Mouse (Mus musculus) CH12F3 (cell line): ENCODE data around the gene Sept9.

Source experiments
- in situ Hi-C: fragments of 300-500 bp; cut with MboI; formaldehyde crosslinking; loops from 2 replicates; pipeline ENCODE4 v1.14.3; 2020; ENCODE audit warnings: low sequenced_read_pairs

Sept9 gene

DNA sequence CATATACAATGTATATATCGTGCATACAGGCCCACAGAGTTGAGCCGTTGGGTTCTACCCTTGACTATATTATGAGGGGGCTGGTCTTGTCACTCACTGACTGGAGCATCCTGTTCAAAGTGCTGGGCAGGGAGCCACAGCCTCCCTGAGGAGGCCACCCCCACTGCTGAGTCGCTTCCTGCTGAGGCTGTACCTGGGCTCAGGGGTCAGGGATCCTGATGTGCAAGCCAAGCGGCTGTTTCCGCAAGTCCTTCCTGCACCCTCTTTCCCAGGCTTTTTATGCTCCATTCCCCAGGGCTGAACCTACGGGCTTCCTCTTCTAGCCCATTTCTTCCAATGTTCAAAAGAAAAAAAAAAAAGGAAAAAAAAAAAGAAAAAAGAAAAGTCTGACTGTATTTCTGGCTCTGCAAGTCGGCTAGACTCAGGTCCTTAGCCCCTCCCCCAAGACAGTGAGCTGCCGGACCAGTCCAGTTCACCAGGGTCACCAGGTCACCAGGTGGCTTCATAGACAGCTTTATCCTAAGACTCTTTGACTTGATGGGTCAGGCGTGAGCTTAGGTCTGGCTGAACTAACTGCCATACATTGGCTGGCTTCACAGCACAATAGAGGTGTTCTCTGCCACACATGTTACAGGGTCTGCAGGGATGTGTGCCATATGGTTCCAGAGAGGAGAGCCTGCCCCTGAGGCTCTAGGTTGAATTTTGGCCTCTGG, 63.8 kb downstream of the Sept9 start:
- in situ Hi-C loops: no loop called here

DNA sequence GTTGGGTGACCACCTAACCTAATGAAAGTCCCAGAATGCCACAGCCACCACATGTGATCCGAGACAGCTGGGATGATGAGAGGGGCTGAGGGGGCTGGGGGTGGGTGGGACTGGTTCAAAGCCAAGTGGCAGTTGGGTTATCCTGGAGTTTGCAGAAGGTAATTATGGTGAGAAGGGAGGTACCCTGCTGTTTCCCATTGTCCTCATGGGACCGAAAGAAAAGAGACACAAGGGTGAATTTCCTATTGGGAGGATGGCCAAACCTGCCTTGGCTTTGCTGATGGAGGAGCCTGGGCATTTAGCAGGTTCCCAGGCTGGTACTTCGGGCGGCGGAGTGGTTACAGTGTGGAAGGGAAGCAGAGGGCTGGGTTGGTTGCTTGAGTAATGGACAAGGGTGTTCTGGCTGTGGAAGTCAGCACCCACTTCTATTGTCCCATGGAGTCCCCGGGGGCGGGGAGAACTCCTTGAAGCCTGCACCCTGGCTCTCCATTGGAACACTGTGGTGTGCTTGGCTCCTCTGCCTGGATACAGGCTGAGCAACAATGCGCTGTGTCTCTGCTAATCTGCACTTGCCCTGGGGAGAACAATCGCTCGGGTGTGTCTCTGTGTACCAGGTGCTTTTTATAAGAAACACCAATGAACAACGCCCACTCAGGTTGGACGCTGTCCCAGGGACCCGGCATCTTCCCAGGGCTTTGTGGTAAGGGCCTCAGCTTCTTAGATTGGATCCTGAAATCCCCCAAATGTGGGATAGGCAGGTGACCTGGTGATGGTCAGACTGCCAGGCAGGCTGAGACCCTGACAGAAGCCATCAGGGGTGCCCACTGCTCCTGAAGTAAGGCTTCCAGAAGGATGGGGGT, 64.9 kb downstream of the Sept9 start:
- in situ Hi-C loops: no loop called here

DNA sequence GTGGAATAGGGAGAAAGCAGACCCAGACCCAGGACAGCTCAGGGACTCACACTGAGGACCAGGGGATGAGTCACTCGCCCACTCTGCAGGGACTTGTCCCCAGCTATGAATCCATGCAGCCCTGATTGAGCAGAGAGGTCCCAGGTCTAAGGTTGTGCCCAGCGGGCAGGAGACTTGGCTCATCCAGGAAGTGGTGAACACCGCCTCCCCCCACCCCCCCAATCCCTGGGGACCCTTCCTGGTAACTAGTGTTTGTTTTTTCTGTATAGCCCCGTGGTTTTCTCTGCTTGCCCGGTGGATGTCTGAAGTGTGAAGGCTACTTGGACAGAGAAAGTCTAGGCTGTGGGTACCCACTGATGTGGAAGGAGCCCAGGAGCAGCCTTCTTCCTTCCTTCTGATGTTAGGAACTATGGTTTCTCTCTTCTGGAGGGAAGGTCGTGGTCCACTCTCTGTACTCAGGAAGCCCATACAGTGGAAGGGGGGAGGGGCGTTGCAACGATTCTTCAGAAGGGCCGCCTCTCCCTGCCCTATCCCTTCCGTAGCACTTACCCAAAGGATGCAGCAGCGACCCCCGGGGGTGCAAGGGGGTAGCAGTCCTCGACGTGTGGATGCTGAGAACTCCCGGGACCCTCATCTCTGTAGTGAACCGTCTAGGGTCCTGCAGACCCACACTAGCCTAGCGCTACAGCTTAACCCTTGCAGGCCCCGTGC, 66.0 kb downstream of the Sept9 start:
- in situ Hi-C loops: no loop called here

DNA sequence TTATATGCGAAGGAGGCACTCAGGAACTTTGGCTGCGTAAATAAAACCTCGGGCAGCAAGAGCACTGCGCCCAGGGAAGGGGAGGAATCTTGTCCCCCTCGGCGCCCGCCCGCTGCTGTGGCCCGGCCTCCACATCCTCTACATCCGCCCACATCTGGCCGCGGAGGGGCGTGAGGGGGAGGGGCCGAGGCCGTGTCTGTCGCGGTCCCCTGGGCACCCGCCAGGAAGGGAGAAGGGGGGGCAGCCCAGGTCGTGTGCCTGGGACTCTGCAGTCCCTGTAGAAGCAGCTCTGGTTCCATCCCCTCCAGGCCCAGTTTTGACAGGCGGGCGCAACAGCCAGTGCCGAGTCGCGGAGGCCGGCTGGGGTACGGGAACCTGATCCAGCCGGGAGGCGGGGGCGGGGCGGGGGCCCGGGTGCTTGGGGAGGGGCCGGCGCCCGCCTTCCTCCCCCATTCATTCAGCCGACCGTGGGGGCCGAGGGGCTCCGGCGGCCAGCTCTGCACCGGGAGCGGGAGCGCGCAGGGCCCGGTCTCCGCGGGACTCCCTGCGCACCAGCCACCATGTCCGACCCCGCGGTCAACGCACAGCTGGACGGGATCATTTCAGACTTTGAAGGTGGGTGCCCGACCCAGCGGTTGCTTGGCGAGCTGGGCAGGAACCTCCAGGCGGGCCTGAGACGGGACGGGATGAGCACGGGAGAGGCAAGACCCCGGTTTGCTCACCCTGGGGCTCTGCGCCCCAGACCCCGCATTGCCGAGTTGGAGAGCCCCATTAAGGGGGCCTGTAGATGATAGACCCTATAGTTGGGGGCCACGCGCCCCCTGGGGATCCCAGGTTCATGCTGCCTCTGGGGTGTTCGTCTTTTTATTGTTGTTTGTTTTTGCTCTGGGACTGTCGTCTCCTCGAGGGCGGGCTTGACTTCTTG, 66.8 kb downstream of the Sept9 start:
- in situ Hi-C loops: no loop called here

DNA sequence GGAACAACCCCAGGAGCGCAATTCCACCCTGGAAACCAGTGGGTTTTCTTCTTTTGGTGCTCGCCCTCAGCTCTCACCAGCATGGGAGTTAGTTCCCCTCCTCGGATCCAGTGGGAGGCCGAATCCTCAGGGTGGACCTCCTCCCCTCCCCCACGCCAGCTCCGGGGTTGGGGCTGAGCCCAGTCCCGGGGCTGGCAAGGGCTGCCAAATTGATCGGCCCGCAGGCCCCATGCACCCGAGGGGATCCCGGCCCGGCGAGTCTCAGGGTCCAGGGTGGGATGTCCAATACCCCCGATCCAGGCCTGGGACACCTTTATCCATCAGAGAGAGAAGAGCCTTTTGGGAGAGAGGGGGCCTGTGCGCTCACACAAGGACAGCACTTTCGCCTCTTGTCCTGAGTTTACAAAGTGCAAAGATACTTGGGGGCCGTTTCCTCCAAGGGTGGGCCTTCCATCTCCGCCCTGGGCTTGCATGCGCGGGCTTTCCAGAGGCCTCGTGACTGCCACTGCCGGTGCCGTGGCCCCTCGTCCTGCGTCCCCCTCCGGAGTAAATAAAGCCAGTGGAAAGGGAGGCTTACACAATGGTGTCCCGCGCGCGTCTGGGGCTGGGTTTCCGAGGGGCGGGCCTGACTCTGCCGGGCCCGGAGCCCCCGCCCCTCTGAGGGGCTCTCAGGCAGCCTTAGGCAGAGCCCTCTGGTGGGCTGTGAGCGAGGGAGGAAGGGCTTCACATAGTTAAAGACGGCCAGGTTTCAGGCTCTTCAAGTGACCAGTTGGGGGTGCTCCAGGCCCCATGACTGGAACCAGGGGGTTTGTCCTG, 67.7 kb downstream of the Sept9 start:
- in situ Hi-C loops: no loop called here

DNA sequence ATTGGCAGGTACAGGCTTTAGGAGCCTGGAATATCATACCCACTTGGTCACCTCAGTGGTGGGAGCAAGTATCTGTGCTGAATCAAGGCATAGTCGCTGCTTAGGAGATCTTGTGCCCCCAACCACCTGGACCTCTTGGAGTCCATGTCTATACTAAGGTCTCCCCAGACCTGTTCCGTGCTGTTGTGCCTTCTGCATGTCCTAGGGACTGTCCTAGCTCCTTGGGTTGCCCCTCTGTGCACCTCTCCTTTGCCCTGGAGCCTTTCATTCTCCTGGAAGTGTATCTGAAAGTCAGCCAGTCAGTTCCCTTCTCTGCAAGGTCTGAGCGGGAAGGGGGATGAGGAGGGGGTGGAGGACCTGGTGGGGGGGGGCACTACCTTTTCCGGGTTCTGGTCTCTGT, 68.4 kb downstream of the Sept9 start:
- in situ Hi-C loops: no loop called here

DNA sequence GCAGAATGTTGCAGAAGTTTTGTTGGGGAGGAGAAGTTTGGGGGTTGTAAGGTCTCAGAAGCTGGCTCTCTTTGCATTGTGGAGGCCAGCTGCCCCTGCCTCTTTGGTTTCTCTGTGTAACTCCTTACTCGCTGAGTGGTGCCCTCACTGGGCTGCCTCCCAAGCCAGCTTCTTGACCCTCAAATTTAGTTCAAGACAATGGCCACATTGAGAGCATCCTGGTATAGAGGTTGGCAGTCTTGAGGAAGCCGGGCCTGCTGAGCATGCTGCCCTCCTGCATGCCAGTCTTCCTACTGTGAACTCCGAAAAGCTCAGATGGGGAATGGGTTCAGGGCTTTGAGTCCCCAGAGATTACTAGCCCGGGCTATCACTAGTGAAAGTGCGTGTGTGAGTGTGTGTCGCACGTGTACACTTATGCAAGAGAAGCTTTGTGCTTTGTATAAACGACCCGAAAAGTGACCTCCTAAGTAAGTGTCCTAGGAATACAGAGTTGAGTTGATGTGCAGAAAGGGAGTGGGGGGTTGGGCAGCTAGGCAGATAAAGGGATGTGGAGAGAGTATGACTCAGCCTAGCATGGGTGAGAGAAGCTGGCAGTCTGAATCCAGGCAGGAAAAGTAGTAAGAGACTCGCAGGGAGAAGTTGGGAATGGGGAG, 69.0 kb downstream of the Sept9 start:
- in situ Hi-C loops: no loop called here

DNA sequence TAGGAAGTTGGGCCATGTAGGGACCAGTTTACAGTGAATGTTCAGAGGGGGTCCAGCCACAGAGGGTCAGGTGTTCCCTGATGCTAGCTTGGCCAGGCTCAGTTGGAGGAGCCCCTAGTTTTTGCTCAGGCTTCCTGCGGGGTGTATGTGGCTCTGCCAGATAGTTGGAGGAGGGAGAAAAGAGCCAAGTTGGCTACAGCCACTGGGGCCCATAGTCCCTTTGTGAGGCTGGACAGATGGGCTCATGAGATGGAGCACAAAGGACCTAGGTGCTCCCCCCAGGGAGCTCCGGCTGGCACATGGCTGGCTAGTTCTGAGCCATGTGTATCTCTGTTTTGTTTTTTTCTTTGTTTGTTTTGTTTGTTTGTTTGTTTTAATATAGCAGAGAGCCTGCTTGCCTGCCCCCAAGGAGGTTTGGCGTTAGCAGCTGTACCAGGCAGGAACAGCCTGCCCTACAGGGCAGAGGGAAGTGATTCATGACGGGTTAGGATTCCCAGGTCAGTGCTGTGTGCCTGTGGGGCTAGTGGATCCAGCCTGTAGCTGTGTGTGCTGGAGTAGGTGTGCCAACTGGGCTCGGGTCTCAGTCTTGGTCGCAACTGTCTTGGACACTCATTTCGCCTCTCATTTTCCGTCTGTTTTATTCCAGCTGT, 69.7 kb downstream of the Sept9 start:
- in situ Hi-C loops: no loop called here

DNA sequence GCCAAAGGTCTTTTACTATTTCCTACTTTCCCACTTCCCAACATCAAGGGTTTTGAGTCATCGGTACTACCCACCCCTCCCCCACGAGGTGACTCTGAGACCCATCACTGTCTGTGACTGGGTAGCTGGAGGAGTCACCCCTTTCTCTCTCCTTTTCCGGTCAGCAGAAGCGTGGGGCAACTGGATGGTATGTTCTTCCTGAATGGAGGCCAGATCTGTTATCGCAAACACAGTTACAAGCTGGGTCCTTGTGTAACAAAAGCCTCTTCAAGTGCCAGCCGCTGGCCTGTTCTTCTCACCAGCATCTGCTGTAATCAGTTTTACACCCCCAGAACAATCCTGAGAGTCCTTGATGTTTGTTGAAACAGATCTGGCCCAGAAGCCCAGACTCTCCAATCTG, 70.5 kb downstream of the Sept9 start:
- in situ Hi-C loops: no loop called here

DNA sequence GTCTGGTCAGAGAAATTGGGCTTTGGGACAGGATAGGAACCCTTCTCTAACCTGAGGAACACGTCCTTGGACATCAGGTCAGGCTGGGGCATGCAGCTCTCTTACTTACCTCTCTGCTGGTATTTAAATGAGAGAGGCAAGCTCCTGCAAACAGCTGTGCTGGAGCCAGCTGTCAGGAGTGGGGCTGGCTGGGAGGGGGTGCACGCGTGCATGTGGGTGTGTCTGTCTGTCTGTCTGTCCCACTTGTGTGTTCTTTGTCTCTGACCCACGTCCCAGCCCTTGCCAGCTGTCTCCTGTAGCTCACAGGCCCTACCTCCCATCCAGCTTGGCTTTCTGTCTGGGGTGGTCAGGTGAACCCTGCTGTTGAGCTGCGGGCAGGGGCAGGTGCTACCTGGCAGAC, 75.5 kb downstream of the Sept9 start:
- in situ Hi-C loops: no loop called here

DNA sequence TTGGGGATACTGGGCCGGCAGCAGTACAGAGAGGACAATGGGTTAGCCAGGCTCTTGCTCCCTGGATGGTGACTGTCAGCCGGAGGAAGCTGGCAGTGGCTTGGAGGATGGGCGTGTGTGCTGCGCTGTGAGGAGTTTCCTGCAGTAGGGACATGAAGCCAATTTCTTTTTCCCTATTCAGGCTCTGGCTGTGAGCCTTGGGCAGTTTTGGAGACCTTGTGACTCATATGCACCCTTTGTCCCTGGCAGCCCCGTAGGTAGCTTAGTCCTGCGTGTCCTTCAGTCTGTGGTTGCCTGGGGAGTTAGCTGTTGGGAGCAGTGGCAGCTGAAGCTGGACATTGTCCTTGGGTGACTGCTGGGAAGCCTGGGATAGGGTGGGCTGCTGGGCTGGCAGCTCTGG, 76.5 kb downstream of the Sept9 start:
- in situ Hi-C loops: no loop called here

DNA sequence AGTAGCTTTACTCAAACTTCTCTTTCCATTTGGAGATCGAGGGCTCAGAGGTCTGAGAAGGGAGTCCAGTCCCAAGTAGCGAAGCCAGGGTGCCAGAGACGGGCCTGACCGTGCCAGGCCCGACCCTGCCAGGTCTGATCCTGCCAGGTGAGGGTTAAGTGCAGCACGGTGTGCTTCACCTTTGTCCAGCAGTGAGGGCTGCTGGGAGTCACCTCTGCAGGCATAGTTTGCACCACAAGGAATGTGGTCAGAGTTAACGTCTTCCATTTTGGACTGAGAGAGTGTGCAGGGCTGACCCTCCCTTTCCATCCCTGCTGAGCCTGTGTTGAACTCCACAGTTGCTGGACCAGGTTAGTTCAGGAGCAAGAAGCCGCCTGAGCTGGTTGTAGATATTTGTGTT, 77.5 kb downstream of the Sept9 start:
- in situ Hi-C loops: no loop called here

DNA sequence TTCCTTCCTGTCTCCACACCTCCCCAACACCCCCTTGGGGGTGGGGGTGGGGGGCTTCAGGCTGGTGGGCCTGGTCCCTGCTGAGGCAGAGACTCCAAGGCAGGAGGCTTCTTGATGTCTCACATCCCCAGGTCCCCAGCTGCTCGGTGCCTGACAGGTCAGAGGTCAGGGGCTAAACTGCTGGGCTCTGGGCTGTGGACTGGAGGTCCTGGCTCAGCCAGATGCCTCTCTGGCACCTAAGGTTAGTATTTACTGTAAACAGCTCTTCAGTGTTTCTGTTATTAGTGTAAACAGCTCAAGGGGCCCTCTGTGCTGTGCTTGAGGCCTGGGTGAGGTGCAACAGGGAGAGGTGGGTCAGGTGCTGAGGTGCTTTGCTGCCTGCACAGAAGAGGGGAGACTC, 78.7 kb downstream of the Sept9 start:
- in situ Hi-C loops: no loop called here

DNA sequence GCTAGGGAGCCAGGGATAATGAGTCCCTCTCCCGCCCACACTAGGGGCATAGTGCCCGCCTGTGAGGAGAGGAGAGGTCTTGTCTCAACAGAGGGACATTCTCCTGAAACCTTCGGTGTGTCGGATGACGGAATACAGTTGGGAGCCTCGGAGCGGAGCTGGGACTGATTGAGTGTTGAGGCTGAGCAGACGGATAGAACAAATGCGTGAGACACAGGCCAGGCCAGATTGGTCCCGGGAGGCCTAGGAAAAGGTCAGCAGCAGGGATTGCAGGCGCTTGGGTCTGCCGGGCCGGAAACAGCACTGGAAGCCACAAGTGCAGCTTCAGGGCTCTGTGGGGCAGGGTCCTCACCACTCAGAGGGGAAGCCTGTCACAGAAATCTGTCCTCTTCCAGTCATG, 79.1 kb downstream of the Sept9 start:
- in situ Hi-C loops: no loop called here

DNA sequence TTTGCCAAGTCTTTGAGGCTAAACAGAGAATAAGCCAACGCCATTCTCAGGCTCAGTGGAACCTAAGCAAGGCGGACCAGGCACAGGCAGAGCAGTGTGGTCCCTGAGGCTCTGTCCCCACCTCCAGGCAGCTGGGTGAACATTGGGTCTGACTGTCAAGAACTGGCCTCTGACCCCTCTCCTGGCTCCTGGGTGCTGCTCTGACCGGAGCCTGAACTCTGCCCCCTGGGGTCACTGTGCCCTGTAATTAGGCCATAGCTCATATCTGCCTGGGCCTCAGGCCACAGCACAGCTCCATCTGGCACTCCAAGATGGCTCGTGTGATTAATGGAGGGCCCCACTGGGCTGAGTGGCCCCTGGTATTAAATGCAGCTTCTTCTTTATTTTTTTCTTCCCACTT, 80.5 kb downstream of the Sept9 start:
- in situ Hi-C loops: no loop called here

DNA sequence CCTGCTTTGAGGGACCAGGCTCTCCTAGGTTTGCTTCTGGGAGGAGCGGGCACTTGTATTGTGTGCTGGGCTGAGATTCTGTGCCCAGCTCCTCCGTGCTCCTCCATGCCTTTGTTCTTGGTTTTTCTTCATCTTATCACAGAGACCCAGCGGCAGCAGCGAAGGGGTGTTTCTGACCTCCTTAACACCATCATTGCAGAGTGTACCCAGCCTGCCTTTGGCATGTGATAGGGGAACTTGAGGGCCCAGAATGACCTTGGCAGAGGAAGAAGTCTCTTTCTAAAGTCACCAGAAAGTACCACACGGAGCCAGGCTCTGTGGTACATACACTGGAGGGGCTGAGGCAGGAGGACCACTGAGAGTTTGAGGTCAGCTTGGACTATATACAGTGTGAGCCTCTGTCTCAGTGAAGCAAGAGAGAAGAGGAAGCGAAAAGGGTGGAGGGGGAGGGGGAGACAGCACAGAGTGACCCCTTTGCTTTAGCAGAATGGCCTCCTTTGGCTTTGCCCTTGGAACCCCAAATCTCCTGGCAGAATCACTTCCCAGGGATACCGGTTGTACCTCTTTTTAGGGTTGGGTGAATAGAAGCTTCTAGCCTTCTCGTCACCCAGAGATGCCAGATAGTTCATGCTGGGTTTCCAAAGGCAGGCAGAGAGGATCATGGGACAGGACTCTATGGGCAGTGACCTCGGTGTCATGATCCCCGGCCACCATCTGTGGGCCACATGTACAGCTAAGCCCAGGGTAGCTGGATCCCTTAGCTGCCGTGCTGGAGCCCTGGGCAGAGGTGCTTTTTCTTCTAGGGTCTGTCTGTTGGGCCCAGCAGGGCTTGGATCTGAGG, 83.8 kb downstream of the Sept9 start:
- in situ Hi-C loops: no loop called here

DNA sequence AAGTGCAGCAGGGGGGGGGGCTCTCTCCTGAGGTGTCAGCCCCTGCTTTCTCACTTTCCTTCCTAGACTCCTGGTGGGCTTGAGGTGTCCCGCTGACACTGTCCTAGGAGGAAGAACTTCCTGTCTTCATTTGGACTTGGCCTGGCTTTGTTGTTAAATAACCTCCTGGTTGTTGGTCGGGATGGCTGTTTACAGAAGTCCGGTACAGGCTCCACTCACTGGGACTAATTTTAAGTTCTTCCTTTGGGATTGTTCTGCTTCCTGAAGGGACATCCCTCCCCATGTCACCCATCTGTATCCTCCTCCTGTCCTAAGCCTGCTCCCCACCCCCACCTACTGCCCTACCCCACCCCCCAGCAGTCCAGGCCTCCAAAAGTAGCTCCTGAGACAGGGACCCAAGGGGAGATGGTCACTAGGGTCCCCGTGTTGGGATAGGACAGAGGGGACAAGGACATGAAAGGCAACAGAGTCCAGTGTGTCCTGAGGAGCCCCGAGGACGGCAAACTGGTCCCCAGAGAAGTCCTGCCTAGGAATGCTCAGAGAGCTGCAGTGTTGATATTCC, 84.5 kb downstream of the Sept9 start:
- in situ Hi-C loops: no loop called here
